Mouse (Mus musculus): Measurements from ENCODE around the gene Tbx1. TPM values are rescaled to one million over a fixed set of nuclear protein-coding genes. Genes with fewer than 3 reads are reported as not detected.

The Tbx1 gene
- total and polyA plus RNA-seq, 3 experiments: not detected

GRCm38 (mm10) chr16:18582426-18583148 lies 7.9 kb downstream of the Tbx1 start:
- no peak overlapping the region for H3K27ac ChIP-seq (ENCODE audit: control insufficient read depth, low read depth, low read length)
- no peaks in the 10 kb centered on the region for H3K27me3 ChIP-seq (ENCODE audit: control insufficient read depth in 1 of 2, insufficient read depth in 2 of 2, low read length in 2 of 2)
- H3K36me3 ChIP-seq (ENCODE audit: control insufficient read depth in 1 of 2, insufficient read depth in 2 of 2, low read length in 2 of 2): no peaks in the 10 kb centered on the region
- TF ChIP-seq ELF1 (IDR thresholded peaks at IDR 0.05; ENCODE audit: low read depth, low read length): no peak
- TF ChIP-seq BHLHE40 (IDR thresholded peaks at IDR 0.05; ENCODE audit: borderline replicate concordance, low read depth, low read length): no peak
- TF ChIP-seq MYB (IDR thresholded peaks at IDR 0.05; ENCODE audit: low read depth, low read length): no peak
- no peak for TF ChIP-seq POLR2A (IDR thresholded peaks at IDR 0.05; ENCODE audit: control insufficient read depth in 1 of 2, insufficient read depth in 1 of 2, low read depth in 1 of 2, low read length in 2 of 2, poor library complexity in 1 of 2)
- TF ChIP-seq MAZ (IDR thresholded peaks at IDR 0.05; ENCODE audit: low read depth, low read length): no peak
- TF ChIP-seq MXI1 (IDR thresholded peaks at IDR 0.05; ENCODE audit: low read depth, low read length): no peak
- peaks cover under 1 to 6% of the 10 kb centered on the region in 2 experiments for H3K4me1 ChIP-seq (ENCODE audit: control insufficient read depth in 1 of 2, insufficient read depth in 2 of 2, low read length in 2 of 2)
- H3K9ac ChIP-seq (ENCODE audit: control insufficient read depth, low read depth, low read length, poor library complexity, severe bottlenecking): no peak overlapping the region
- DNase-seq (ENCODE audit: low read depth, low spot score): no peak
- H3K79me2 ChIP-seq (ENCODE audit: control insufficient read depth, insufficient read depth, low read length, poor library complexity): no peaks in the 10 kb centered on the region
- H3K4me3 ChIP-seq (ENCODE audit: control insufficient read depth in 1 of 2, insufficient read depth in 1 of 2, low read depth in 2 of 2, low read length in 2 of 2): no peak overlapping the region
- no peaks in the 10 kb centered on the region for H3K9me3 ChIP-seq (replicated peaks; ENCODE audit: insufficient read depth, low read length)

DNA sequence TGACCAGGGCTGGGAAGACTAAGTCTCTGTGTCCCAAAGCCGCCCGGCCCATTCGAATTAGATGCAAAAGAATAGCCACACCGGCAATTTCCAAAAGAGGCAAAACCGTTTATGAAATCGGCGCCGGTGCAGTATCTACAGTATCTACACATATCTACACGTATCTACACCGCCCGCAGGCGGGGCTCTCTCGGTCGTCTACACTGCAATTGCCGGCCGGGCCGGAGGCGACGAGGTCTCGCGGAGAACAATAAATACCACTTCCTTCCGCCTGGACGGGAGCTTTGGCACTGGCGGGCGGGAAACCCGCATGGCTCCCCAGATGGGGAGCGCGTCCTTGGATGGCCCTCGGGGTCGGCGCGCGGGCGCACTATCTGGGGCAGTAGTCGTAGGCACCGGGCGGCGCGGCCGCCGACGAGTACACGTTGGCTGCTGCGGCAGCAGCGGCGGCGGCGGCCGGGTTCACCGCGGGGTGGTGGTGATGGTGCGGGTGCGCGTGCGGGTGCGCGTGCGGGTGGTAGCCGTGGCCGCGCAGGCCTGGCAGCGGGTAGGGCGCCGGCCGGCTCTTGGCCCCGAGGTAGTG lies 8.8 kb downstream of the Tbx1 start:
- Histone ChIP-seq H3K4me3 (ENCODE audit: control insufficient read depth in 1 of 2, insufficient read depth in 1 of 2, low read depth in 2 of 2, low read length in 2 of 2) (no peak overlapping the region), H3K79me2 (ENCODE audit: control insufficient read depth, insufficient read depth, low read length, poor library complexity) (no peaks in the 10 kb centered on the region), H3K9ac (ENCODE audit: control insufficient read depth, low read depth, low read length, poor library complexity, severe bottlenecking) (no peak overlapping the region), H3K4me1 (ENCODE audit: control insufficient read depth in 1 of 2, insufficient read depth in 2 of 2, low read length in 2 of 2) (peaks cover 2 to 13% of the 10 kb centered on the region in 2 experiments), H3K27ac (ENCODE audit: control insufficient read depth, low read depth, low read length) (no peak overlapping the region), H3K9me3 (replicated peaks; ENCODE audit: insufficient read depth, low read length) (no peaks in the 10 kb centered on the region), H3K36me3 (ENCODE audit: control insufficient read depth in 1 of 2, insufficient read depth in 2 of 2, low read length in 2 of 2) (peaks cover 0 to 2% of the 10 kb centered on the region in 2 experiments; a peak in 1 of 4 replicates), H3K27me3 (ENCODE audit: control insufficient read depth in 1 of 2, insufficient read depth in 2 of 2, low read length in 2 of 2) (no peaks in the 10 kb centered on the region)
- DNase-seq (ENCODE audit: low read depth, low spot score): no peak
- TF ChIP-seq SIN3A (IDR thresholded peaks at IDR 0.05; ENCODE audit: low read length) (no peak), E2F4 (IDR thresholded peaks at IDR 0.05; ENCODE audit: borderline replicate concordance, low read depth, low read length) (no peak), SMC3 (IDR thresholded peaks at IDR 0.05; ENCODE audit: low read depth, low read length) (no peak), MAZ (IDR thresholded peaks at IDR 0.05; ENCODE audit: low read depth, low read length) (no peak), POLR2AphosphoS5 (IDR thresholded peaks at IDR 0.05; ENCODE audit: borderline replicate concordance, low read depth, low read length) (no peak), MAFK (IDR thresholded peaks at IDR 0.05; ENCODE audit: borderline replicate concordance, low read depth, low read length) (no peak), MYC (IDR thresholded peaks at IDR 0.05; ENCODE audit: low read depth, low read length) (no peak), NELFE (IDR thresholded peaks at IDR 0.05; ENCODE audit: low read depth, low read length) (no peak), RCOR1 (IDR thresholded peaks at IDR 0.05; ENCODE audit: low read depth, low read length) (no peak), TBP (IDR thresholded peaks at IDR 0.05; ENCODE audit: low read depth, low read length) (no peak), BHLHE40 (IDR thresholded peaks at IDR 0.05; ENCODE audit: borderline replicate concordance, low read depth, low read length) (no peak), USF2 (IDR thresholded peaks at IDR 0.05; ENCODE audit: borderline replicate concordance in 1 of 2, insufficient read depth in 1 of 2, low read depth in 1 of 2, low read length in 2 of 2) (no peak), ELF1 (IDR thresholded peaks at IDR 0.05; ENCODE audit: low read depth, low read length) (no peak), ZNF384 (IDR thresholded peaks at IDR 0.05; ENCODE audit: low read depth, low read length) (no peak), CHD2 (IDR thresholded peaks at IDR 0.05; ENCODE audit: low read length) (no peak), MYB (IDR thresholded peaks at IDR 0.05; ENCODE audit: low read depth, low read length) (no peak)
